Mouse (Mus musculus): ENCODE measurements around the gene Aoc1. TPM values are rescaled to one million over a fixed set of nuclear protein-coding genes. Genes with fewer than 3 reads are reported as not detected.

The Aoc1 gene
- not detected for polyA plus RNA-seq (2017; shearing (Covaris generic))

DNA sequence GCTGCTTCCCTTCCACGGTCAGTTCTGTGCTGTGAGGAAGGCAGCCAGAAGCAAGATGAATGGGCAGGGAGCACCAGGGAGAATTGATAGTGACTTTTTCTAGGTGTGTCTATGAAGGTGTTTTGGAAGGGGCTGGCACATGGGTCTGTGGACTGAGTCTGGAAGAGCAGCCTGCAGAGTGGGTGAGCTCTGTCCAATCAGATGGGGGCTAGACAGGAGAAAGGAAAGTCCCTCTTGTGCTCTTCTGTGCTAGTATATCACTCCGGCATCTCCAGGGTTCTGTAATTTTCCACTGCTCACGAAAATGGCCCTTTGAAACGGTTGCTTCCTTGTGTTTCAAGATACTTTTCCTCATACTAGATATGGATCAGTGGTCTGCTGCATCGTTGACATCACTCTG lies at the start of gene Aoc1:
TSS of gene Aoc1 (plus strand) at position 301 of the 400 bp plus-strand sequence.

DNA sequence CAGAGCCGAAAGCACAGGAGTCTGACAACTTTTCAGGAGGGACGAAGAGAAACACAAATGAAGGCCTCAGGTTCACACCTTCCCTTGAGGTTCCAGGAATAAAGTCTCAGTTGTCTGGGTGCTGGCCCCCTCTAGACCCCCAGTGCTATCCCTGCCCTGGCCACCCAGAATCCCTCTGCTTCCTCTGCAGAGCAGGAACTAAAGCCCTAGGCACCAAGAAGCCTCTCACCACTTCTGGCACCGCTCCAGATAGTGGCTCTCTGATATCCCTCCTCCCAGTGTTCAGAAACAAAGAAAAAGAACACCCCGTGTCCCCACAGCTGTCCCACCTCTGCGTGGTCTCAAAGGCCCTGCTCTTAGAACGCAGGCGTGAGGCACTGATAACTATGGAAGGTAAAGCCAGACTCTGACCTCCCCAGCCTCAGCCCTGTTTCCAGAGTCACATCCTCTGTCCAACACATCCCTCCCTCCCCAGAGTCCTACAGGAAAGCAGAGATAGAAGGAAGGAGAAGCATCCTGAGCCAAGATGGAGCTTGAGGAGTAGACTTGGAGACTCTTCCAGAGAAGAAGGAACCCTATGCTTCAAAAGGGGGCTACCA lies 32.2 kb upstream of the Aoc1 start, which contains the start of gene Tmem176a:
TSS of gene Tmem176a (plus strand) at position 549 of the 599 bp plus-strand sequence.

DNA sequence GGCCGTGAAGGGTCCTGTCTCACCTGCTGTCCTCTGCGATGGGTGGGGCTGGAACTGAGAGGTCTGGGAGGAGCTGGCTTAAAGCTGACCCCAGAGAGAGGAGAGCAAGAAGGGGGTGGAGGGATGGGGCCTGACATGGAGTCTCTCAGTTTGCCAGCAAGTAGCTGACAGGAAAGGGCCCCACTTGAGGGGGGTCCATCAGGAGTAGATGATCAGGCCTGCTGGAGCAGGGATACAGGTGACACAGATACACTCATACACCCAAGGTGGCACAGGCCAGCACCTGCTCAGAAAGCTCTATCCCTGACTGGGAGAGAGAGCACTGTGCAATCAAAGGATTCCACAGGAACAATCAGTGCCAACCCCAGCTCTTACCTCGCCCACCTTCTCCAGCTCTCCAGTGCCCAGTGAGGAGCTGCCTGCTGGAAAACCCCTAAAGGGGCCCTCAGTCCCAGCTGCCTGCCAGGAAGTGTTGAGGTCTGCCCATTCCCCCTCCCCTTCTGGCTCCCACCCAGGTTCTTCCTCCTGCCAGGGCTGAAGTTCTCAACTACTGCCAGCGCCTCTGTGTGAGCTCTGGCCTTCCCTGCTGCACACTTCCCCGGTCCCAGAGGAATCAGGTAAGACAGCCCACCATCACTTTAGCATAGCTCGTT lies 31.6 kb upstream of the Aoc1 start, which contains the start of gene Tmem176b:
TSS of gene Tmem176b (minus strand) at position 524 of the 653 bp plus-strand sequence.

DNA sequence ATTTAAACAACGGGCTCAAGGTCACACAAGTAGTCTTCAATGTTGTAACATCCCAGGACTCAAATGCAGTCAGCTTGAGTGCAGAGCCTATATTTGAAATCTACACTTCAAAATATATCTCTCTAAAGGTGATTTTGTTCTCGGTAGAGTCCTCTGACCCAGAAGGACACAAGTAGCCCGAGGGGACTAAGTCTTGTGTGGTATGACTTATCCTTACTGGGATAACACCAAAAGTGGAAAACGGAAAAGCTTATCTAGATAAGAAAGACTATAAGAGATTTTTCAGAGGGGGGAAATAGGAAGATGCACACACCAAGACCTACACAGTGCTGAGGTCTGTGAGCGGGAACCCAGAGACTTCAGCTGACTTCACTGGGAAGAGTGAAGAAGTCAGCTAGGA lies 56.9 kb downstream of the Aoc1 start, which contains the start of gene 1600015I10Rik:
TSS of gene 1600015I10Rik (plus strand) at position 301 of the 400 bp plus-strand sequence.

Other genes starting within 250 kb of the Aoc1 start
- gene AI854703, start 246.1 kb upstream of the Aoc1 start, polyA plus RNA-seq (2017; shearing (Covaris generic)) = 2.3 TPM
- gene Gimap8, start 225.7 kb upstream of the Aoc1 start, polyA plus RNA-seq (2017; shearing (Covaris generic)) = 153 TPM
- 227 TPM for gene Gimap9, start 196.8 kb upstream of the Aoc1 start, polyA plus RNA-seq (2017; shearing (Covaris generic))
- gene Gimap4, start 188.3 kb upstream of the Aoc1 start, polyA plus RNA-seq (2017; shearing (Covaris generic)) = 1,382 TPM
- gene Gimap6, start 164.7 kb upstream of the Aoc1 start, polyA plus RNA-seq (2017; shearing (Covaris generic)) = 1,646 TPM
- gene Gm28053, start 154.3 kb upstream of the Aoc1 start, polyA plus RNA-seq (2017; shearing (Covaris generic)) = 21.6 TPM
- gene Gimap7, start 154.3 kb upstream of the Aoc1 start, polyA plus RNA-seq (2017; shearing (Covaris generic)) = 295 TPM
- 413 TPM for gene Gimap1, start 133.8 kb upstream of the Aoc1 start, polyA plus RNA-seq (2017; shearing (Covaris generic))
- gene Gimap5, start 126.7 kb upstream of the Aoc1 start, polyA plus RNA-seq (2017; shearing (Covaris generic)) = 201 TPM
- 1,655 TPM for gene Gimap3, start 102.0 kb upstream of the Aoc1 start, polyA plus RNA-seq (2017; shearing (Covaris generic))
- gene Tmem176a, start 32.0 kb upstream of the Aoc1 start, polyA plus RNA-seq (2017; shearing (Covaris generic)) = 9.4 TPM
- 14.1 TPM for gene Tmem176b, start 31.4 kb upstream of the Aoc1 start, polyA plus RNA-seq (2017; shearing (Covaris generic))
- not detected for gene 1600015I10Rik, start 57.0 kb downstream of the Aoc1 start, polyA plus RNA-seq (2017; shearing (Covaris generic))
- not detected for gene Doxl2, start 102.1 kb downstream of the Aoc1 start, polyA plus RNA-seq (2017; shearing (Covaris generic))
- 0.32 TPM for gene Svs1, start 114.0 kb downstream of the Aoc1 start, polyA plus RNA-seq (2017; shearing (Covaris generic))
- gene Gpnmb, start 163.7 kb downstream of the Aoc1 start, polyA plus RNA-seq (2017; shearing (Covaris generic)) = 0.72 TPM
- gene Malsu1, start 200.9 kb downstream of the Aoc1 start, polyA plus RNA-seq (2017; shearing (Covaris generic)) = 57.5 TPM

All from effector memory CD4-positive, alpha-beta T cell, adult 7 months (primary cell).